Mouse (Mus musculus) hindbrain, postnatal 0 days (tissue): ENCODE results near the gene Gm9821. TPM values are rescaled to one million over a fixed set of nuclear protein-coding genes. Genes with fewer than 3 reads are reported as not detected.

Experiments used
- ATAC-seq: fragments of 200-750 bp; cut with Nextera tagmentation; 2 replicates; pipeline ENCODE4 v1.8.0; 2017; ENCODE audit warnings: mild to moderate bottlenecking, moderate TSS enrichment, moderate library complexity
- DNase-seq: peaks from one replicate; pipeline ENCODE4 v3.0.0-alpha.2; 2015; ENCODE audit warnings: low spot score
- H3K27ac ChIP-seq: fragments of 300-500 bp; sonication (generic); 2 replicates; pipeline ENCODE4 v1.5.1; 2014; ENCODE audit warnings: mild to moderate bottlenecking
- H3K27me3 ChIP-seq: fragments of 300-500 bp; sonication (generic); 2 replicates; pipeline ENCODE4 v1.6.1; 2014; ENCODE audit warnings: low read length, mixed read lengths; ENCODE audit not compliant: insufficient read depth
- H3K36me3 ChIP-seq: fragments of 300-500 bp; sonication (generic); 2 replicates; pipeline ENCODE4 v1.6.1; 2014; ENCODE audit warnings: low read length, mixed read lengths; ENCODE audit not compliant: insufficient read depth
- H3K4me1 ChIP-seq: fragments of 300-500 bp; sonication (generic); 2 replicates; pipeline ENCODE4 v1.6.1; 2014; ENCODE audit warnings: antibody characterized with exemption, low read length, mixed read lengths; ENCODE audit not compliant: insufficient read depth
- H3K4me2 ChIP-seq: fragments of 300-500 bp; sonication (generic); 2 replicates; pipeline ENCODE4 v1.6.1; 2014; ENCODE audit warnings: low read depth, mild to moderate bottlenecking, low read length, moderate library complexity, mixed read lengths
- H3K4me3 ChIP-seq: fragments of 300-500 bp; sonication (generic); 2 replicates; pipeline ENCODE4 v1.5.1; 2014; ENCODE audit warnings: low read length
- H3K9ac ChIP-seq: fragments of 300-500 bp; sonication (generic); replicated peaks from 2 replicates; pipeline ENCODE4 v1.6.1; 2014; ENCODE audit warnings: mild to moderate bottlenecking, low read length, moderate library complexity, mixed read lengths
- H3K9me3 ChIP-seq: fragments of 300-500 bp; sonication (generic); 2 replicates; pipeline ENCODE4 v1.6.1; 2016; ENCODE audit warnings: low read length, mixed read lengths
- CTCF ChIP-seq: IDR thresholded peaks from 2 replicates; pipeline ENCODE4 v1.5.1; 2016; ENCODE audit warnings: antibody characterized with exemption, control low read depth, low read depth
- WGBS: fragments of 180-500 bp; shearing (Covaris S2); extraction: QIAGEN DNeasy Blood & Tissue Kit; methylation state at CpG from one replicate; pipeline ENCODE4 v1.1.7; 2014; 5-methylcytosine and 5-hydroxymethylcytosine counted together
- polyA plus RNA-seq: library from polyadenylated mRNA; unstranded; fragments of >200 nt; fragmentation: Nextera tagmentation; extraction: Ambion mirVana; gene quantifications from 2 replicates; pipeline ENCODE4 v1.2.1, GENCODE M21; 2015
- total RNA-seq: library from RNA; depleted of rRNA; stranded (reverse); fragments of >200 nt; gene quantifications from 2 replicates; pipeline ENCODE4 v1.2.3, GENCODE M21; 2014

Gene Gm9821
- total and polyA plus RNA-seq, 2 experiments from 2014 or later, result 0.08 TPM; not detected in 1

DNA sequence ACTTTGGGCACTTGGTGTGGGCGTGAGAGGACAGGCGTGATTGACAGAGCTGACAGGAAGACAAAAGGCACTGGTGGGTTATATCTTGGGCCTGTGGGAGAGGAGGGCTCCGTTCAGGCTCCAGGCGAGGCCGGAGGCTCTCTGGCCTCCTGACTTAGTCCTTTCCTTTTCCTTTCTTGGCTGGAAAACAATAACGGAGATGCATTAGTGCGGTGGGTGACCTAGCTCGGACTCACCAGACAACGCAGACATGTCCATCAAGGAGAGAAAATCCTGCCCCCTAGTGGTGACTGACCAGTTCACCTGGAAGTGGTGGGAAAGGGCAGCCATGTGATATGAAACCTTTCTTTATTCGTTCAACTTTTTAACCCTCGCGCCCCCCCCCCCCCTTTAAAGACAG lies 15.6 kb upstream of the Gm9821 start:
- Histone ChIP-seq H3K27me3 (no peaks in the 10 kb centered on the region), H3K4me3 (peak overlapping the region; percentile 48), H3K4me2 (peak overlapping the region; percentile 69), H3K9ac (no peak overlapping the region), H3K9me3 (no peaks in the 10 kb centered on the region), H3K27ac (no peak overlapping the region), H3K36me3 (0 out of 2 replicates have a peak, but pooled peaks cover 8% of the 10 kb centered on the region), H3K4me1 (peaks cover 8% of the 10 kb centered on the region; the same call in 1 of the 2 replicates)
- peak; percentile 91 for DNase-seq
- TF ChIP-seq CTCF, result peak; percentile 85
- WGBS, result 8% methylated on average over 12 of the region's 12 CpGs
- 0 out of 2 replicates have a peak, but pooled peaks have one; percentile 34 for ATAC-seq

DNA sequence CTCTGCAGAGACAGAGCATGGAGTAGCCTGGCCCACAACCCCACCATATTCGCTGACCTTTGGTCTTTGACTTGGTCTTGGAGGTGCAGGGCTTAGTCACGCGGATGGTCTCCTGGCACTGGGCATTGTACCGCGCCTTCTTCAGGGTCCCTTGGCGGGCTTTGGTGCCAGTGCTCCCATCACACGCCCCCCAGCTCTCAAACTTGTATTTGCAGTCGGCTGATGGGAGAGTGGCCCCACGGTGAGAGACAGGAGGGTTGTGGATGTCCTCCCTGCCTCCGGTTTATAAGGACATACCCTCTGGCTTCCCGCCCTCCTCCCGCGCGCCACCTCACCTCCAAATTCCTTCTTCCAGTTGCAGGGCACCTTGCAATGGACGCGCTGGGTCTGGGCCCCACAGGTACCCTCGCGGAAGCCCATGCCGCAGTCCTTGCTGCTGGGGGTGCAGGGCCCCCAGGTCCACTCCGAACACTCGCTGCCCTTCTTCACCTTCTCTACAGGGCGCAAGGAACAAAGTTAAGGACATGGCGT lies 14.7 kb upstream of the Gm9821 start:
- ATAC-seq (no peak), DNase-seq (peak; percentile 30)
- Histone ChIP-seq H3K4me1 (peaks cover 8% of the 10 kb centered on the region; the same call in 1 of the 2 replicates), H3K4me2 (peak overlapping the region; percentile 69), H3K27ac (peak overlapping the region; percentile 77; the same call in 1 of the 2 replicates), H3K27me3 (no peaks in the 10 kb centered on the region), H3K4me3 (peak overlapping the region; percentile 48), H3K36me3 (0 out of 2 replicates have a peak, but pooled peaks cover 10% of the 10 kb centered on the region), H3K9me3 (no peaks in the 10 kb centered on the region), H3K9ac (peak overlapping the region; percentile 74)
- no peak for TF ChIP-seq CTCF
- 8% methylated on average over 23 of the region's 23 CpGs for WGBS

DNA sequence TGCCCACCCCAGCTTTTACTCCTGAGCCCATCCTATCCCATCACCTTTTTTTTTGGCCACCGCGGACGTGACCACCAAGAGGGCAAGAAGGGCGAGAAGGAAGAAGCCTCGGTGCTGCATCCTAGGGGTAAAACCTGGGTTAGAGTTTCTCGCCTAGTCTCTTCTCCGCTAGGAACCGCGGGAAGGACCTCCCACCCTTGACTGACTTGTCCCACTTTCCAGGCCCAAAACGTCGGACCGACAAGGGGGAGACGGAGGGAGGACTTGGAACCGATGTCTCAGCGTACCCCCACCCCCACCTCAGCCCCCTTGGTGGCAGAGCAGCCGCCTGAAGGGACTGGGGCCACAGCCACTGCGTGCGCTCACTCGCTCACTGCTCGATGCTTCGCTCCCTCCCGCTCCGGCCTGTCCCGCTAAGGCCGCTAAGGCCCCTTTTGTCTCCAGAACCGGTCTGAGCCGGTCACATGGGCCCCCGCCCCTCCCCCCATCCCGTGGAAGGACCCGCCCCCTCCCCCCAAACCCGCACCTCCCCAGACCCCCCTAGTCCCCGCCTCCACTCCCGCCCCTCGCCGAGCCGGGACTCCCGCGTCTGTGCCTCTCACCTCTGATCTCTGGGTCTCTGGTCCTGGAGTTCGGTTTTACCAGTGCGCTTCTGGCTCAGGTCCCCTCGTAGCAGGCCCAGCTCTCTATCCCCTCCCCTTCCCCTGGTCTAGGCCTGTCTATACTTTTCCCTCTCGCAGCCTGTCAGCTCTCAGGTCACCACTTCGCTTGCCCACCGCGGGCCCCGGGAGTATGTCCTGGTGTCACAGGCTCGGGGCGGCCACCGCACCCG lies 14.0 kb upstream of the Gm9821 start:
- ATAC-seq (peak; percentile 75), DNase-seq (peak; percentile 76)
- WGBS, result 6% methylated on average over 41 of the region's 50 CpGs
- H3K4me1 ChIP-seq, result peaks cover 8% of the 10 kb centered on the region; the same call in 1 of the 2 replicates
- H3K4me2 ChIP-seq, result peak overlapping the region; percentile 69
- peak overlapping the region; percentile 77 for H3K27ac ChIP-seq
- no peaks in the 10 kb centered on the region for H3K27me3 ChIP-seq
- H3K36me3 ChIP-seq, result 0 out of 2 replicates have a peak, but pooled peaks cover 10% of the 10 kb centered on the region
- H3K9me3 ChIP-seq, result no peaks in the 10 kb centered on the region
- no peak for TF ChIP-seq CTCF
- peak overlapping the region; percentile 74 for H3K9ac ChIP-seq
- peak overlapping the region; percentile 48 for H3K4me3 ChIP-seq

DNA sequence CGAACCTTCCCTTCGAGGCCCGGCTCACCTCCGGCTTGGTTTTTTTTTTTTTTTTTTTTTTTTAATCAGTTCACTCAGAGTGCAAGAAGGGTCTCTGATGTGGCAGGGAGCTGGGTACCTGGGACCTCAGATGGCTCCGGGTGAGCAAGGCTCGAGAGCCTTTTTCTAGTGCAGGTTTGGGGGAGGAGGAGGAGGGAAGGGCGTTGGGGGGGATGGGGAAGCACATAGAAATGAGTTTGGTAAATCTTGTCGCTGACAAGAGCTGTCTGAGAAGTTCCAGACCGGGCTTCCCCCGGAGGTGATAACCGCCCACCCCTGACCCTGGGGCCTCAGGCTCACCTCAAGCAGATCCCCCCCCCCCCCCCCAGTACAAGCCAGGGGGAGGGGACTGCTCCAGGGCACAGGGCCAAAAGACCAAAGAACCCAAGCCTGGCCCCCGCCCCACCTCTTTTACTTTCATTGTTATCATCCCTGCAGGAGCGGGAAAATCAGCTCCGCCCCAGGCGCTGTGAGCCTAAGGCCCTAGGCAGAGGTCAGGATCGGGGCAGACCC lies 13.3 kb upstream of the Gm9821 start, which contains the start of gene Mdk:
Mdk (minus strand) TSS at position 138 of the 552 bp plus-strand sequence.
- peak within 1 kb of the TSS; percentile 69 for H3K4me2 ChIP-seq
- WGBS, result 13% methylated on average over 16 of the region's 16 CpGs
- no peaks in the 10 kb centered on the region for H3K27me3 ChIP-seq
- DNase-seq, result no peak
- peak within 1 kb of the TSS; percentile 48 for H3K4me3 ChIP-seq
- no peak for TF ChIP-seq CTCF
- peak within 1 kb of the TSS; percentile 74 for H3K9ac ChIP-seq
- ATAC-seq, result no peak
- H3K9me3 ChIP-seq, result no peaks in the 10 kb centered on the region
- H3K36me3 ChIP-seq, result 0 out of 2 replicates have a peak, but pooled peaks cover 10% of the 10 kb centered on the region
- H3K4me1 ChIP-seq, result peaks cover 8% of the 10 kb centered on the region; the same call in 1 of the 2 replicates
- peak within 1 kb of the TSS; percentile 77 for H3K27ac ChIP-seq

DNA sequence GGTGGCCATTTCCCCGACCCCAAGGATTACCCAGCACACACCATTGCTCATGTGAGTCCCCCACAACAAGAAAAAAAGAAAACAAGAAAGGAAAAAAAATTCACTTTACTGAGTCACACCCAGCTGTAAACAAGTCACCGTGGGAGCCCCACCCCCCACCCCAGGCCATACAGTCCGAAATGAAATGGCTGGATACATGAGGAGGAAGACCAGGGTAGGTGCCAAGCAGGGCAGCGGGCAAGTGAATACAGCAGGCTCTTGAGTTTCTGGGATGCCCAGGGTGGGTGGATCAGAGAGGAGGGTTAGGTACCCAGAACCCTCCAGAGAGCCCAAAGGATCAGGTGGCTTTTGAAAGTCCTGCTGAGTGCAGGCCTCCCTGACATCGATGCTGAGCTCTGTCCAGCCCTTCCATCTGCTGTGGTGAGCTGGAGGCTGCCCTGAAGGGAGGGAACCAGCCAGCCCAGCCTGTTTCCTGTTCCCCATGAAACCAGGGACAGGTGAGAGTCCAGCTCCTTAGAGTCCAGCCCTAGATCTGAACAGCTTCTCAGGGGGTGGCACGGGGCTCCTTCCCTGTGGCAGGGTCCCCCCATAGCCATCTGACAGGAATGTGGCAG lies 12.7 kb upstream of the Gm9821 start:
- Histone ChIP-seq H3K9me3 (no peaks in the 10 kb centered on the region), H3K27me3 (no peaks in the 10 kb centered on the region), H3K4me1 (peaks cover 8% of the 10 kb centered on the region; the same call in 1 of the 2 replicates), H3K4me3 (no peak overlapping the region), H3K27ac (0 out of 2 replicates have a peak overlapping the region, but pooled peaks have one; percentile 77), H3K36me3 (0 out of 2 replicates have a peak, but pooled peaks cover 12% of the 10 kb centered on the region), H3K4me2 (0 out of 2 replicates have a peak overlapping the region, but pooled peaks have one; percentile 69), H3K9ac (no peak overlapping the region)
- no peak for TF ChIP-seq CTCF
- DNase-seq (no peak), ATAC-seq (no peak)
- 20% methylated on average over 6 of the region's 6 CpGs for WGBS

DNA sequence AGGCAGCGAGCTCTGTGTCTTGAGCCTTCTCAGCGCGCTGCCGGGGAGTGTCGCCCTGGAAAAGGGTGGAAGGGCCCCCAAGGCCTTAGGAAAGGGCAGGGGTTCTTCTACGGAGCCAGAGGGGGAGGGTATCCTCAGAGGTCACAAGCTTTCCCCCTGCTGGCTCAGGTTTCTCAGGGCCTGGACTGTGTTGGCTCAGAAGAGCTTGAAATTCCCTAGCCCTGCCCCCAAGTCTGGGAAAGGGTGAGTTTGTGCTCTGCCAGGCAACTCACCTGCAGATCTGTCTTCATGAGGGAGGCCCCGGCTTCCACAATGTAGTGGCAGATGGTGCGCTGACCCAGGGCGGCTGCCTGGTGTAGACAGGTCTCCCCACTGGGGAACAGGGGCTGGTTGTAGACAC lies 12.0 kb upstream of the Gm9821 start:
- WGBS, result 45% methylated on average over 9 of the region's 9 CpGs
- Histone ChIP-seq H3K9ac (no peak overlapping the region), H3K9me3 (no peaks in the 10 kb centered on the region), H3K27me3 (no peaks in the 10 kb centered on the region), H3K36me3 (peaks cover 19% of the 10 kb centered on the region; the same call in 1 of the 2 replicates), H3K4me2 (no peak overlapping the region), H3K4me1 (peaks cover 8% of the 10 kb centered on the region; the same call in 1 of the 2 replicates), H3K27ac (no peak overlapping the region), H3K4me3 (no peak overlapping the region)
- ATAC-seq (no peak), DNase-seq (no peak)
- no peak for TF ChIP-seq CTCF
